Mouse (Mus musculus): ENCODE measurements around the gene Krtap9-5.

Gene Krtap9-5

GRCm38 (mm10) chr11:99948175-99948574 is at the start of gene Krtap9-5:
Gene Krtap9-5, plus strand, starts transcription at chr11:99948475.
- DNase-seq = no peak

- no peak for DNase-seq
Observed at GRCm38 (mm10) chr11:99907620-99908019, 40.7 kb upstream of the Krtap9-5 start, which contains the start of gene Krtap31-1. Gene Krtap31-1, plus strand, starts transcription at chr11:99907920.

GRCm38 (mm10) chr11:99914451-99914850 is 33.8 kb upstream of the Krtap9-5 start, which contains the start of gene Gm11565:
Gene Gm11565, plus strand, starts transcription at chr11:99914751.
- DNase-seq = no peak

DNA sequence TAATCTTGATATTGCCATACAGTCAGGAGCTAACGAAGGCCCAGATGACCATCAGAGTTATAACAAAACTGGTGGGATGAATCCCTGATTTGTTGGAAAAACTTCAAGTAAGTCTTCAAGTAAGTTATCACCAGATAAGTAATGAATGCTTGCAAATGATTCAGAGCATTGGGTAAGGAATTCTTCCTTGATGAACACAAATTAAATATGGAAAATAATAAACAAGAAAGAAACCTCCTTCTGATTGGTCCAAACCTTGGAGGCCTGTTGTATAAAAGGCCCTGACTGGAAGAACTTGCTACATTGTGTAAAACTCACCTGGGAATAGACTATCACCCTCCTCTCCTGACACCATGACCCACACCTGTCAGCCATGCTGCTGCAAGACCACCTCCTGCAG is 12.3 kb upstream of the Krtap9-5 start, which contains the start of gene Krtap31-2:
TSS of gene Krtap31-2 (plus strand) at position 301 of the 400 bp plus-strand sequence.
- DNase-seq = no peak

GRCm38 (mm10) chr11:99937751-99938264 is 10.5 kb upstream of the Krtap9-5 start:
- DNase-seq = no peak

DNA sequence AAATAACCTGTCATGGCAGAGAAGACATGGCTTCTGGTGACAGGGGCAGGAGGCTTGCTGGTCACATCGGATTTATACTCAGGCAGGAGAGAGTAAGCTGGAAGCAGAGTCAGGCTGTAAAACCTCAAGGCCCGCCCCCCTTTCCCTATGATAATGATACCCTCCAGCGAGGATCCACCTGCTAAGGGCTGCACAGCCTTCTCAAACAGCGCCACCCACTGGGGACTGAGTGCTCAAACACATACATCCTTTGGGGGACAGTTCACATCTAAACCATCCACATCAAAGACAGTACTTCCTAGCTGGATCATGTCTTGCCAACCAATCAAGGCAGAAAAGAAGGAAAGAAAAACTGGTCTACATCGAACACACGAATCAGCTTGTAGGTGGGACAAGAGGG is 15.9 kb downstream of the Krtap9-5 start:
- DNase-seq = no peak

GRCm38 (mm10) chr11:99965961-99966360 is 17.7 kb downstream of the Krtap9-5 start:
- DNase-seq = no peak

GRCm38 (mm10) chr11:99978953-99979352 is 30.7 kb downstream of the Krtap9-5 start, which contains the start of gene Krtap29-1:
Gene Krtap29-1, minus strand, starts transcription at chr11:99979053.
- no peak for DNase-seq

DNA sequence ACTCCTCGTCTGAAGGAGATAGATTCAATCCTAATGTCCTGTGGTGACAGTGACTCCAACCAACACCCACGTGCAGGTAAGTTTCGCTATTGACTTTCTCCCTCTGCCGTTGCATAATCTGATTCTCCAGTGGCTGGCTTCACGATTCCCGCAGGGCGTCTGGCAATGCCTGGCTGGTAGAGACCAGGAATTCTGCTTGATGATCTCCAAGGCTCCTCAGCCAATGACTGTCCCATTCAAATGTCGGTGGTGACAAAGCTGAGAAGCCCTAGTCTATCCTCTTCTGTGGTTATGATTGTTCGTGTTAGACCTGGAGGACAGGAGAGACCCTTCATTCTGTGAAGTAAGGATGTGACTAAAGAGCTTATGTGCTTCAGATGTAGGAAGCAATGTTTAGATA is 34.5 kb downstream of the Krtap9-5 start:
- DNase-seq = no peak

DNA sequence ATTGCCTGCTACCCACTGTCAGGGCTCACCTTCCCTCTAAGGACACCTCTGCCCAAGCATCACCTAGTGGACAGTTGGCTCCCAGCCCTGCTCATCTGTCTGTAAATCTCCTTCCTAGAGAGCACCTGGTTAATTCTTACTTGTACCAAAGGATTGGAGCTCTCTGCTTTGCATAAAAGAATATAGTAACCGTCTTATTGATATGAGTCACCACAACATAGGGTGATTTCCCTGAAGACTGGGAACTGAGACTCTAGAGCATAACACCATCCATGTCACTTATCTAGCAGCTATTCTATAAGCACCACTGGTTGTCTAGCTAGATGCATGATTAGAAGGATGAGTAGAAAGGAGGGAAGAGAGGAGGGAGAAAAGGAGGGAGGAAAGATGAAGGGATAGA is 35.2 kb downstream of the Krtap9-5 start:
- no peak for DNase-seq

- DNase-seq = no peak
Observed at GRCm38 (mm10) chr11:99985291-99986092, 37.2 kb downstream of the Krtap9-5 start.

- DNase-seq = no peak
Observed at GRCm38 (mm10) chr11:99986180-99986647, 37.9 kb downstream of the Krtap9-5 start, which contains the start of gene Krtap16-1. Gene Krtap16-1, minus strand, starts transcription at chr11:99986597.

- no peak for DNase-seq
Observed at GRCm38 (mm10) chr11:99988530-99988929, 40.3 kb downstream of the Krtap9-5 start.

GRCm38 (mm10) chr11:99989881-99990405 is 41.7 kb downstream of the Krtap9-5 start:
- DNase-seq = no peak

DNA sequence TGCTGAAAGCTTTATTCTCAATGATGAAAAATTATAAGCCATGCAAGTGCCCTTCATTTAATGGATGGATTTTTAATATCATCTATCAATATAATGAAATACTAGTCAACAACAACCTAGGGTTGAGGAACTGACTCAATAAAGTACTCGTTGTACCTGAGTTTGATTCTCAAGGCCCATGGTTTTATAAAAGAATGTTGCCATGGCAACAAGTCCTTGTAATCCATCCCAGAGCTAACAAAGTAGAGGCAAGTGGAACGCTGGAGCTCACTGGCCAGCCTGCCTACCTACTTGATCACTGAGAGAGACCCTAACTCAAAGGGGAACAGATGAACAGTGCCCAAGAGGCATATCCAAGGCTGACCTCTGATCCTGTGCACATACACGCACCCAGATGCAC is 42.3 kb downstream of the Krtap9-5 start:
- DNase-seq = no peak

DNA sequence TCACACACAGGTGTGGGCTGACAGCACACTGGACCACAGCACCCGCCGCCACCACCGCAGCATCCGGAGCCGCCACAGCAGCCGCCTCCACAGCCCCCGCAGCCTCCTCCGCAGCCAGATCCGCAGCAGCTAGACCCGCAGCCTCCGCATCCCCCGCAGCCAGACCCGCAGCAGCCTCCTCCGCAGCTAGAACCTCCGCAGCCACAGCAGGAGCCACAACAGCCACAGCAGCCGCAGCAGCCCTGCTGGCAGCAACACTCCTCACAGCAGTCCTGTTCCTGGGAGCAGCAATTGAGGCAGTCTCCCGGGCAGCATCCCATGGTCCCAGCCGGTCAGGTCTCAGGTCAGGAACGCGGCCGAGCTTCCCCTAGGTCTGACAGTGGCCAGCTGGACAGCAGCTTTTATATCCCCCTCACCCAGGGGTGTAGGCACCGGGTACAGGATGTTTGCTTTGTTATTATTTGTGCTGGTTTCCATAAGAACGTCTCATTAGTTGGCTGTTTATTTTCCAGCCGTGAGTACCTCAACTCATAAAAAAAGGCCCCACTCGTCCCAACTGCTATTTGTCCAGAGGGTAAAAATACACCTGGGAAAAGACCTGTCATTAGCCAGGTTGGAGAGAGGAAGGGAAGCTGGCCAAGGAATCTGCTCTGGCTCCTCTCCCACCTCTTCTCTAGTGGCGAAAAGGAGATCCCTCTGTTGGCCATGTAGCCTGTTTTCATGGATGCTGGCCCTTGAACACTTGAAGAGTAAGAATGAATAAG is 45.5 kb downstream of the Krtap9-5 start, which contains the start of gene Krtap17-1:
TSS of gene Krtap17-1 (minus strand) at position 375 of the 764 bp plus-strand sequence.
- DNase-seq = peak in 1 of 2 experiments; percentile 8

GRCm38 (mm10) chr11:99994384-99994661 is 46.0 kb downstream of the Krtap9-5 start:
- DNase-seq = peak; percentile 10 to 31

GRCm38 (mm10) chr11:99999091-99999490 is 50.8 kb downstream of the Krtap9-5 start:
- DNase-seq = no peak

Data from lung, postnatal 4 days (tissue).